Mouse (Mus musculus): ENCODE data around the gene Nav2.

DNA sequence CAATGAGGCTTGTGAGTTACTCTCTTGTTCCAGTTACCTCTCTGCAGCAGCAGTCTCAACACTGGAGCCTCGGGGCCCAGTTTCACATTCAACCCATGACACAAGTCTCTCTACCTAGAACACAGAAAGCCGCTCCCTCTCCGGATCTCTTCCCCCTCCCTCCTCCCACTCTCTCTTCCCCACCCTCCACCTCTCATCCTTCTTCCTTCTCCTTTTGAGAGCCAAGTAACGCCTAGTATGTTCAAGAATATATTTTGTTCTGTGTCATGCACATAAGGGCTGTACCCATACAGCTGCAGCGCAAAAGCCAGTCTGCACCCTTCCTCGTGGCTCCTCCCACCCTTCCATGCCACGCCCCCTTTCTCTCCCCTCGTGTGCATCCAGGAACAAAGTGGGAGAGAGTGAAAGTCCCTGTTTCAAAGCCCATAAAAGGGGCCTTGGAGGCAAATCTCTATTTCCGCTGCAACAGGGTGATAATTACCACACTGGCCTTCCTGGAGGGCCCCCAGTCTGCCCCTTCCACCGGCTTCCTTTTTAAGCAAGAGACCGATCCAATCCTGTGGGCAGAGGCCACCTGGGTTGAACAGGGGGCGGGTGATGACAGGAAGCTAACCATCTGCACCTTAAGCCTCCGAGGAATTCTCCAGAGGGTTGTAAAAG lies 588.4 kb downstream of the Nav2 start:
- TF ChIP-seq CTCF (IDR thresholded peaks at IDR 0.05; ENCODE audit: borderline replicate concordance, extremely low read depth, insufficient read depth, insufficient read length), result no peak
- TF ChIP-seq POLR2A (IDR thresholded peaks at IDR 0.05; ENCODE audit: borderline replicate concordance, extremely low read depth, insufficient read depth, insufficient read length, poor library complexity, severe bottlenecking), result no peak
